ENCODE assay signal across 7 mouse cellular contexts in the genomic region with DNA sequence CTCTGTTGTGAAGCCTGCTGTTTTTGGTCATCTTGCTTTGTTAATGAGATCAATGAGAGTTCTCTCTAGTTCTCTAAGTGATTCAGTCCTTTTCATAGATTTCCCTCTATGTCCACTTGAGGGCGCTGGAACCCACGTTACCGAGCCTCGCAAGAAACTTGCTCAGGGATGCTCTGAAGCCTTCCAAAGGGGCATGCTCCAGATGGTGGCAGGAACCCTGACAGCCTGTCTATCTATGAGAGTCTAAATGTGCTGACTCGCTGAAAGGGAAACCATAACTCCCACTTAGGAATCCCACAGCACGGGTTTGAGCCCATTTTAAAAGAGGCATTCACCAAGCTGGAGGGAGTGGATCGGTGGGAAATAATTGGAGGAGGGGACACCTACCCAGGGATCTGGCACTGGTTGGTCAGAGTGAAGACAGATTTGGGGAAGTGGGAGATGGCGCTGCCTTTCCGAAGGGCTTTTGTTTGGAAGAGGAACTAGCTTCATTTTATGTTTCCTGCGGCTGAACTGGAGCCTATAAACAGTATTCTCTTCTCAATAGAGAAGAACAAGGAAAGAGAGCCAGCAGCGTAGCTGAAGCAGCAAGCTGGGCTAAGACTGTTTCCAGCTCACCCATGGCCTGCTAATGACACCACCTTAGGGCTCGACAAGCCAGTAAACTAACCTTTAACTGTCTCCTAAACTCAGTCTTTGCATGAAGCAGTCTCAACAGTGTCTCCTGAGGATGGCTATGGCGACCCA. TPM values are rescaled to one million over a fixed set of nuclear protein-coding genes. Genes with fewer than 3 reads are reported as not detected.
DNase-seq lines count a peak whose midpoint lies in the region; ATAC-seq lines count a peak whose summit lies in the region.

No protein-coding gene starts in this region.

- H3K4me3 ChIP-seq in embryonic facial prominence, embryonic 13.5 days, result no peak overlapping the region
- H3K4me3 ChIP-seq in hindbrain, embryonic 10.5 days, result no peak overlapping the region

- peaks cover 8% of the 10 kb centered on the region for H3K4me1 ChIP-seq in embryonic facial prominence, embryonic 13.5 days
- peaks cover 15% of the 10 kb centered on the region for H3K4me1 ChIP-seq in hindbrain, embryonic 10.5 days (replicated peaks)

- H3K9ac ChIP-seq in embryonic facial prominence, embryonic 13.5 days, result no peak overlapping the region

- 39% methylated on average over 13 of the region's 13 CpGs for WGBS in embryonic facial prominence, embryonic 13.5 days
- WGBS in hindbrain, embryonic 10.5 days, result 44% methylated on average over 13 of the region's 13 CpGs

- no peak for ATAC-seq in embryonic facial prominence, embryonic 13.5 days (ENCODE audit: insufficient number of reproducible peaks, insufficient read depth, low FRiP score, low TSS enrichment, low read depth)
- ATAC-seq in megakaryocyte, adult 5-6 weeks (ENCODE audit: poor library complexity, severe bottlenecking), result peak; percentile 79

- H3K36me3 ChIP-seq in embryonic facial prominence, embryonic 13.5 days, result no peaks in the 10 kb centered on the region
- H3K36me3 ChIP-seq in hindbrain, embryonic 10.5 days, result no peaks in the 10 kb centered on the region

- H3K27ac ChIP-seq in embryonic facial prominence, embryonic 13.5 days, result no peak overlapping the region
- no peak overlapping the region for H3K27ac ChIP-seq in hindbrain, embryonic 10.5 days

- H3K4me2 ChIP-seq in embryonic facial prominence, embryonic 13.5 days, result 0 out of 2 replicates have a peak overlapping the region, but pooled peaks have one; percentile 28

- peak; percentile 5 for DNase-seq in MN1 (ENCODE audit: low spot score)
- peak; percentile 33 to 40 for DNase-seq in adrenal gland, postnatal 36 days
- DNase-seq in hindbrain, embryonic 10.5 days (ENCODE audit: low spot score), result peak; percentile 76
- DNase-seq in layer of hippocampus, postnatal 10 days (ENCODE audit: low spot score in 2 of 2), result peak; percentile 78 to 86
- DNase-seq in right cerebral cortex, postnatal 4 days, result peak; percentile 75

- no peaks in the 10 kb centered on the region for H3K9me3 ChIP-seq in embryonic facial prominence, embryonic 13.5 days
- no peaks in the 10 kb centered on the region for H3K9me3 ChIP-seq in hindbrain, embryonic 10.5 days

- H3K27me3 ChIP-seq in embryonic facial prominence, embryonic 13.5 days, result no peaks in the 10 kb centered on the region
- no peaks in the 10 kb centered on the region for H3K27me3 ChIP-seq in hindbrain, embryonic 10.5 days (ENCODE audit: insufficient read depth, poor library complexity, severe bottlenecking)

RNA-seq across cellular contexts. Expression of a gene that starts 32.8 kb away (rescaled TPM):
- total RNA-seq in adrenal gland, postnatal 36 days (2021), result not detected
- polyA plus RNA-seq in embryonic facial prominence, embryonic 13.5 days (2015; fragmentation: Nextera tagmentation; extraction: Ambion mirVana), result not detected in 2 replicates
- not detected in 2 replicates for polyA plus RNA-seq in hindbrain, embryonic 10.5 days (2016; fragmentation: Nextera tagmentation; extraction: Ambion mirVana)
- total RNA-seq in layer of hippocampus, postnatal 10 days (2021), result not detected
- total RNA-seq in megakaryocyte, adult 5-6 weeks (2015), result not detected in 2 replicates
- not detected in 2 replicates for total RNA-seq in megakaryocyte, adult 5-6 weeks (2017)

Comparison
In these comparisons a context has a peak if more than half of its experiments do, and no peak if none do; other contexts are left out.
1. DNase-seq: peak in every context shown above with its lines; median percentile 82 in layer of hippocampus, postnatal 10 days; 76 in hindbrain, embryonic 10.5 days; 75 in right cerebral cortex, postnatal 4 days; 36 in adrenal gland, postnatal 36 days; 5 in MN1.